Mouse (Mus musculus): ENCODE measurements around the gene Dcaf17.

Gene Dcaf17

GRCm38 (mm10) chr2:71122268-71123029 is 67.3 kb downstream of the Dcaf17 start:
- no peak for DNase-seq

GRCm38 (mm10) chr2:71123591-71123990 is 68.5 kb downstream of the Dcaf17 start:
- no peak for DNase-seq

- no peak for DNase-seq
Measured at GRCm38 (mm10) chr2:71127779-71128534, 72.8 kb downstream of the Dcaf17 start.

DNA sequence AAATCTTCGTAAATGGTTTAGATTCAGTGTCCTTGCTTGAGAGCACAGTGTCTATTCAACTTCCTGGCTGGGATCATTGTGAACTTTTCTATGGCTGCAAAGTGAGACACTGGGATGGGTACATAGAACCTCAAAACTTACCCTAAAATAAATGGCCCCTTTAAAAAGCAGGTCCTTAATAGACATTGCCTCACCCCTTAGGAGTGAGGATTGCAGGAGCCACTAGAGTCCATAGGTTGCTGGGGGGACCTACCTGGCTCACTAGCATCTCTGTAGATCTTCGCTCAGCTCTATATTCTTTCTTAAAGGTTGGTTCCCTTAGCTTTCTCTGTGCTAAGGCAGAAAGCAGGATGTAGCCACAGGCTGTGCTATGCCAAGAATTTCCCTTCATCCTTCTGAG is 75.2 kb downstream of the Dcaf17 start:
- no peak for DNase-seq

DNA sequence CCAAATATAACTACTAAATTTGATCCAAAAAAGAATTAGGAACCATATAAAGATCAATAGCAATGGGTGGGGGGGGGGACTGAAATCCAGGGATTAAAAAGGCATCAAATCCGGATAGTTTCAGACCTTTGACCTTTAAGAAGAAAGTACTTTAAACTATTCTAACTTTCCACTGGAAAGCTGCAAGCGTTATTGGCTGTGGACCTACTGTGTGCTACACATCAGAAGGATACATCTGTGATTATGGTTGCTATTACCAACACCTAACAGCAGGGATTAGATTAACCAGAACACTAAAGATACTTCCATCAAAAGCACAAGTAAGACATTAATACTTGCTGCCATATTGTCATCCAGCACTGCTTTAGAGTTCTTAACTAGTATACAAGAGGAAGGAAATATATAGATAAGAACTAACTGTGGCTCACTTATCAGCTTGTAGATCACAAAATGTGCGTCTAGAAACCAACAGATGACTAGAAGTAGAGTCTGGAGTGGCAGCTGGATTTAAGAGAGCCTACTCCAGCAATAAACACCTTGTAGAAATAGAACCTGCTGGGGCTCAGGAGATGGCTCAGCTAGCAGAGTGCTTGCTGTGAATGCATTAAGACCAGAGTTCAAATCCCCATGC is 76.9 kb downstream of the Dcaf17 start:
- DNase-seq, result no peak

DNA sequence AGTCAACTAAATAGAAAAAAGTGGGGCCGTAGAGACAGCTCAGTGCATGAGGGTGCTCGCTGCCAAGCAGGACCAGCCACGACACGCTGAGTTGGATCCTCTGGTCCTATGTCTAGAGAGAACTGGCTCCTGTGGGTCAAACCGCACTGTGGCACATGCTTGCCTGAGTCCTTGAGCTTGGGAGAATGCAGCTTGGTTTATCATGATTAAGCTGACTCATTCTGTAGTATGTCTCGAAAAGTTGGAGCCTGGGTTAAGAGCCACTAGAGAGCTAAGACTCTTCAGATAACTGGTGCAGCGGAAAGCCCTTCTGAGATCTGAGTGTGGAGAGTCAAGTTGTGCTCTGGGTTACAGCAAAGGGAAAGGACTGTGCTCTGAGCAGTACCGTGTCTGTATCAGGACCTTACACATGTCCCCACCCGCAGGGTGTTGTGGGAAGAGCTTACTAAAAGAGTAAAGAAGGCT is 78.9 kb downstream of the Dcaf17 start:
- no peak for DNase-seq

DNA sequence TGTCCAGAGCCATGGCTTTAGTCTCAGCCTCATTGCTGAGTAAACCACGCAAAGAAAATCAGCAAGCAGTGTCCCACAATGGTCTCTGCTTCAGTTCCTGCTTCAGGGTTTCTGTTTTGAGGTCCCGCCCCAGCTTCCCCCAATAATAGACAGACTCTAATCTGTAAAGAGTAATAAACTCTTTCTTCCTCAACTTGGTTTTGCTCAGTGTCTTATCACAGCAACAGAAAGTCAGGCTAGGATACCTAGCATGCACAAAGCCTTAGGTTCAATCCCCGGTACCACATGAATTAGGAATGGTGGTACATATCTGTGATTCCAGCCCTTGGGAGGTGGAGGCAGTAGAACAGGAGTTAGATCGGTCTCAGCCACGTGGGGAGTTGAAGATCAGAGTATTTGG is 79.7 kb downstream of the Dcaf17 start:
- DNase-seq, result no peak

- DNase-seq, result no peak
Measured at GRCm38 (mm10) chr2:71140622-71141021, 85.5 kb downstream of the Dcaf17 start.

GRCm38 (mm10) chr2:71142410-71142809 is 87.3 kb downstream of the Dcaf17 start:
- DNase-seq, result no peak

GRCm38 (mm10) chr2:71145853-71146252 is 90.7 kb downstream of the Dcaf17 start:
- DNase-seq, result no peak

DNA sequence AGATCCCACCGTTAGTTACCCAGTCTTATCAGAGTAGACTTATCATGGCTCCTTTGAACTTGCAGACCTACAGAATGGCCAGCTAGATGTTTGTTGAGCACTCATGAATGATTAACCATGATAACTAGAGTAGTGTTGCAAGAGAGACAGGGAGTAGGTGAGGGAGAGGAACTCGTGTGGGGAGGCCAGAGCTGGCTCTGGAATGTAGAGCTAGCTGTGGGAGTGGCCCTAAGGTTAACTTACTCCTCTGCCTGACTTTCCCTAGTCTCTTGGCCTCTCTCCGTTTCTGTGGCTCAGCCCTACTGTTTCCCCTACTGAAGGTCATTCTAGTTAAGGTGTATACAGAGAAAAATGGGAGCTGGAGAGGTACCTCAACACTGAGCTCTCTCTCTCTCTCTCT is 91.1 kb downstream of the Dcaf17 start:
- no peak for DNase-seq

DNA sequence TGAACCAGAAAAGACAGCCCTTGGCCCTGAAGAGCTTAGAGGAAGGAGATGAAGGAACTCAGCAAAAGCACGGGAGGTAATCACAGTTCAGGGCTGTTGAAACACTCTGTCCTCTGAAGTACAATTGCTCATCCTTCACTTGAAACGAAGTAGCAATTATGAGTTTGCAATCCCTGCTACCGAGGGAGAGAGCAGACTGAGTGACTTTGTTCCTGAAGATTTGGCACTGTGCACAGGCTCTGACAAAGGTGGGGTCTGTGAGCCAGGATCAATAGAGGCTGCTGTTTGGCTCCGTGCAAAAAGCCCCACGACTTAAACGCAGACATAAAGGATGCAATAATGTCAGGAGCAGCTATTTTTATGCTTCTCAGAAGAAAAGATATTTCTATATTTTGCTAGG is 92.7 kb downstream of the Dcaf17 start:
- no peak for DNase-seq

Measured in cerebellum, adult 9-11 months (tissue).